Mouse (Mus musculus): ENCODE data around the gene Med4. TPM values are rescaled to one million over a fixed set of nuclear protein-coding genes. Genes with fewer than 3 reads are reported as not detected.

Med4 gene
- total and polyA plus RNA-seq, 2 experiments from 2014 or later = 17.4 to 36.1 TPM

DNA sequence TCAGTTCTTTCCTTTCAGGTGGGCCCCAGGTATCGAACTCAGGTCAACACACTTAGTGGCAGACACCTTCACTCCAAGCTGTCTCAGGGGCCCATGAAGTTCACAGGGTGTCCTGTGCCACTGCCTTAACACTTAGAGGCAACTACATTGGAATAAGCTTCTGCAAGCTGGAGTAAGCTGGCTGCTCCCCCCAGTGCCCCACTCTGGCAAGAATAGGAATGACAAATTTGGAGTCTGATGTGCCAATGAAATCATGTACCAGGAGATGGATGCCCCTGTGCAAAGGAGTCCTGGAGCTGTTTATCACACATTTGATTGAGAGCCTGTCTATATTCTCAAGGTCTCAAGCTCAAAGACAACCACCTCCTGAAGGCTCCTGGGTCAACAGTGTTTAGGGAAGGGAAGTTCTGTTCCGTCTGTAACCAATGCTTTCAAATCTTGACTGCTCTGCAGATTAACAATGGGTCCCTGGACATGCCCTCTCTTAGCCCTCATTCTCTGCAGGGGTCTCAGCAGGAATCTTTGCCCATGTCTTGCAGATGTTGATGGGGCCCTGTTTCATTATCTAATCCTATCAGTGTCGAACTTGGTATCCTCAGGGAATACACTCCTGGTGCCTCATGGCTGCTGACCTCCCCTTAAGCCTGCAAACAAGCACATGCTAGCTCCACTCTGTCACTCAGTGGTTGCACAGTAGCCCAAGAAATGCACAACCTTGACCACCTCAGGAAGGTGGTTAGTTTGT lies 25.3 kb upstream of the Med4 start:
- Histone ChIP-seq H3K4me3 (ENCODE audit: low read depth, low read length) (no peak overlapping the region), H3K27ac (ENCODE audit: low read depth) (no peak overlapping the region), H3K4me2 (ENCODE audit: low read depth, low read length) (no peak overlapping the region), H3K36me3 (replicated peaks; ENCODE audit: control insufficient read depth, insufficient read depth, low read length) (no peaks in the 10 kb centered on the region), H3K9ac (replicated peaks; ENCODE audit: low read depth, low read length) (no peak overlapping the region), H3K9me3 (replicated peaks; ENCODE audit: control insufficient read depth, low read length) (no peaks in the 10 kb centered on the region), H3K4me1 (ENCODE audit: control insufficient read depth, insufficient read depth) (no peaks in the 10 kb centered on the region), H3K27me3 (ENCODE audit: control insufficient read depth, insufficient read depth, low read length) (no peaks in the 10 kb centered on the region)
- 77% methylated on average over 3 of the region's 3 CpGs for WGBS
- 0 out of 2 replicates have a peak, but pooled peaks have one; percentile 4 for TF ChIP-seq CTCF (IDR thresholded peaks at IDR 0.05; ENCODE audit: low read depth)
- TF ChIP-seq EP300 (IDR thresholded peaks at IDR 0.05; ENCODE audit: low read depth) = no peak
- no peak for DNase-seq (ENCODE audit: low spot score)
- no peak for ATAC-seq (ENCODE audit: insufficient read depth, low read depth)

DNA sequence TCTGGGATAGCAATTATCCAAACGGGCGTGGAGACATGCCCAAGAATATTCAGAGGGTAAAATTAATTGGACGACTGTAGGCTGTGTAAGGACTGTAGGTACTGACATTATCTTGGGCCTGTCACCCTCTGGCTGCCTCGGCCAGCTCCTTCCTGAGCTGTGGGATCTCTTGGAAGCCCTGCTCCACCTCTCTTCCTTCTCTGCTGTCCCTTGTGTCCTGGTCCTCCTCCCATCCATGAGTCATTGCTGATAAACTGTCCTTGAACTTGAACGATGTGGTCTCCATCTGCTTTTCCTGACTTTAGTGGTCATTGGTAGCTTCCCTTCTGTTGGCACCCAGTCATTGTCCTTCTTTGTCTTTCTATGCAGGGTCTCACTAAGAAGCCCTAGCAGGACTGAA lies 23.2 kb upstream of the Med4 start:
- no peak overlapping the region for H3K4me3 ChIP-seq (ENCODE audit: low read depth, low read length)
- H3K27ac ChIP-seq (ENCODE audit: low read depth) = no peak overlapping the region
- DNase-seq (ENCODE audit: low spot score) (no peak), ATAC-seq (ENCODE audit: insufficient read depth, low read depth) (no peak; the same call in 1 of the 2 replicates)
- WGBS = 31% methylated on average over 5 of the region's 5 CpGs
- H3K4me2 ChIP-seq (ENCODE audit: low read depth, low read length) = no peak overlapping the region
- H3K27me3 ChIP-seq (ENCODE audit: control insufficient read depth, insufficient read depth, low read length) = no peaks in the 10 kb centered on the region
- H3K9ac ChIP-seq (replicated peaks; ENCODE audit: low read depth, low read length) = no peak overlapping the region
- no peaks in the 10 kb centered on the region for H3K36me3 ChIP-seq (replicated peaks; ENCODE audit: control insufficient read depth, insufficient read depth, low read length)
- no peaks in the 10 kb centered on the region for H3K4me1 ChIP-seq (ENCODE audit: control insufficient read depth, insufficient read depth)
- H3K9me3 ChIP-seq (replicated peaks; ENCODE audit: control insufficient read depth, low read length) = no peaks in the 10 kb centered on the region
- no peak for TF ChIP-seq CTCF (IDR thresholded peaks at IDR 0.05; ENCODE audit: low read depth)
- TF ChIP-seq EP300 (IDR thresholded peaks at IDR 0.05; ENCODE audit: low read depth) = no peak

DNA sequence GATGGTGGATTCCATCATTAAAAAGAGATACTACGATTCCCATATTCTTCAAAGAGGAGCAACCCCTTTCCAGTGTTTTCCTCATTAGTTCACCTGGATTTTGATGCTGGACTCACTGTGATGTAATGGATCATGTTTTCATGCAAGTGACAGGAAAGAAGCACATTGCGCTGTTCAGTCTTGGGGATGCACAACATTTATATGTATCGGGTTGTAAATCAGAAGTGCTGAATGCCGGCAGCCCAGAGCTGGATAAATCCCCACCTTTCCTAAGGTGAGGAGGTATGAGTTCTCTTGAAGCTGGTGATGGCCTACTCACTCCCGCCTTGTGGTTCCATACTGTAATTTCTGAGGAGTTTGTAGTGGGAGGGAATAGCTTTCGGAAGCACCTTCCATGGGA lies 16.5 kb upstream of the Med4 start:
- H3K4me3 ChIP-seq (ENCODE audit: low read depth, low read length) = no peak overlapping the region
- no peak overlapping the region for H3K27ac ChIP-seq (ENCODE audit: low read depth)
- no peak overlapping the region for H3K4me2 ChIP-seq (ENCODE audit: low read depth, low read length)
- 89% methylated on average over 6 of the region's 6 CpGs for WGBS
- ATAC-seq (ENCODE audit: insufficient read depth, low read depth) = no peak
- H3K27me3 ChIP-seq (ENCODE audit: control insufficient read depth, insufficient read depth, low read length) = no peaks in the 10 kb centered on the region
- no peaks in the 10 kb centered on the region for H3K4me1 ChIP-seq (ENCODE audit: control insufficient read depth, insufficient read depth)
- H3K9ac ChIP-seq (replicated peaks; ENCODE audit: low read depth, low read length) = no peak overlapping the region
- TF ChIP-seq EP300 (IDR thresholded peaks at IDR 0.05; ENCODE audit: low read depth) (no peak), CTCF (IDR thresholded peaks at IDR 0.05; ENCODE audit: low read depth) (no peak)
- H3K9me3 ChIP-seq (replicated peaks; ENCODE audit: control insufficient read depth, low read length) = no peaks in the 10 kb centered on the region
- no peaks in the 10 kb centered on the region for H3K36me3 ChIP-seq (replicated peaks; ENCODE audit: control insufficient read depth, insufficient read depth, low read length)
- DNase-seq (ENCODE audit: low spot score) = no peak

DNA sequence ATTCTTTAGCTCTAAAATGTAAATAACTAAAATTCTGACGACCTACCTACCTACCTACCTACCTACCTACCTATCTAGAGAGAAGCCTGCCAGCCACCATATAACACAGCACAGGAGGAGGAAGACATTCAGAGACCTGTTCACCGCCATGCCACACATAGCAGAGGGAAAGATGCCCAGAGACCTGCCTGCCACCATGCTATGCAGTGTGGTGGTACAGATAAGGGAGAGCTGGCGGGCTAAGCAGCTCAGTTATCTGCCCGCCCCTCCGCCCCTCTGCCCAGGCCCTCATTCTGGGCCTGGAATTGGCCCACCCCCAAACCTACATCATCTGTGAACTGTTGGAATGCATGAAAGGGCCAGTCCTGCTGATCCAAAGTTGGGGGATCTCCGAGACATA lies 15.7 kb upstream of the Med4 start:
- Histone ChIP-seq H3K4me3 (ENCODE audit: low read depth, low read length) (no peak overlapping the region), H3K9ac (replicated peaks; ENCODE audit: low read depth, low read length) (no peak overlapping the region), H3K36me3 (replicated peaks; ENCODE audit: control insufficient read depth, insufficient read depth, low read length) (no peaks in the 10 kb centered on the region), H3K27me3 (ENCODE audit: control insufficient read depth, insufficient read depth, low read length) (no peaks in the 10 kb centered on the region), H3K4me2 (ENCODE audit: low read depth, low read length) (no peak overlapping the region), H3K4me1 (ENCODE audit: control insufficient read depth, insufficient read depth) (no peaks in the 10 kb centered on the region), H3K27ac (ENCODE audit: low read depth) (no peak overlapping the region), H3K9me3 (replicated peaks; ENCODE audit: control insufficient read depth, low read length) (no peaks in the 10 kb centered on the region)
- TF ChIP-seq CTCF (IDR thresholded peaks at IDR 0.05; ENCODE audit: low read depth) = no peak
- TF ChIP-seq EP300 (IDR thresholded peaks at IDR 0.05; ENCODE audit: low read depth) = no peak
- no peak for DNase-seq (ENCODE audit: low spot score)
- ATAC-seq (ENCODE audit: insufficient read depth, low read depth) = peak; percentile 36; the same call in 1 of the 2 replicates
- whole genome bisulfite sequencing = 40% methylated on average over 6 of the region's 6 CpGs

DNA sequence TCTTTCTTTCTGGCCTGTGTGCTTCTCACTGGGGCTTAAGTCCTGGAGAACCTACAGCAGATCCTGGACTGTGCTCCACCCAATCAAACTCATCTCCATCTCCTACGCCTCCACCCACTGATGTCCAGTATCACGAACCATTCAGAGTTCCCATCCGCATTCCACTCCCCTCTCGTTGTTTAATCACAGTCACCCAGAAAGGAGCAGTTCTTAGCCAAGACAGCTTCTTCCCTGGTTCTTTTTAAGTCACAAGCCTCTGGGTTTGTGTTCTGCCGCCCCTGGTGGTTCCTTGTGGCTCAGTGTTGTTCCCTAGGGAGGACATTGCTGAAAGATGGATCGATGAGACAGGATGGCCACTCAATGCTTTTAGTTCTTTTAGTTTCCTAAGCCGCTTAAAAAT lies 14.1 kb upstream of the Med4 start:
- ATAC-seq (ENCODE audit: insufficient read depth, low read depth) = no peak
- WGBS = 61% methylated on average over 7 of the region's 7 CpGs
- Histone ChIP-seq H3K4me3 (ENCODE audit: low read depth, low read length) (no peak overlapping the region), H3K4me2 (ENCODE audit: low read depth, low read length) (no peak overlapping the region), H3K9ac (replicated peaks; ENCODE audit: low read depth, low read length) (no peak overlapping the region), H3K27ac (ENCODE audit: low read depth) (no peak overlapping the region), H3K27me3 (ENCODE audit: control insufficient read depth, insufficient read depth, low read length) (no peaks in the 10 kb centered on the region), H3K9me3 (replicated peaks; ENCODE audit: control insufficient read depth, low read length) (no peaks in the 10 kb centered on the region), H3K4me1 (ENCODE audit: control insufficient read depth, insufficient read depth) (no peaks in the 10 kb centered on the region), H3K36me3 (replicated peaks; ENCODE audit: control insufficient read depth, insufficient read depth, low read length) (no peaks in the 10 kb centered on the region)
- no peak for TF ChIP-seq EP300 (IDR thresholded peaks at IDR 0.05; ENCODE audit: low read depth)
- TF ChIP-seq CTCF (IDR thresholded peaks at IDR 0.05; ENCODE audit: low read depth) = no peak
- no peak for DNase-seq (ENCODE audit: low spot score)

DNA sequence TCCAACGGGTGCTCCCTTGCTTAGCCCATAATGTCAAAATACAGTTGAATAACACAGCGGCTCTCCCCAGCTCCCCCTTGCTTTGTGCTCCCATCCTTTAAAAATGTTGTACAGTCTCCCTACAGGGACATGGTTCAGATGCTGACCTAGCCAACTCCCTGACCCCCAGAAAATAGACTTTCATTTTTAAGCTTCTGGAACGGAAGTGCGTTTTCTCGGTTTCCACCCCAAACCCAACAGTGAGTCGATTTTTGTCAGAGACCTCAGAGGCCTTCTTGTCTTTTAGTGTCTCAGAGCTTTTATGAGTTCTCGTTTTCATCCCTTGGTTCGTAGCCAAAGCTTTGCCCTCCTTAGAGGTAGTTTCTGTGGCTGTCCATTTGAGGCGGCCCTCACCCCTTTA lies 8.5 kb upstream of the Med4 start:
- no peak for ATAC-seq (ENCODE audit: insufficient read depth, low read depth)
- Histone ChIP-seq H3K27me3 (ENCODE audit: control insufficient read depth, insufficient read depth, low read length) (no peaks in the 10 kb centered on the region), H3K4me1 (ENCODE audit: control insufficient read depth, insufficient read depth) (peaks cover 14% of the 10 kb centered on the region), H3K4me2 (ENCODE audit: low read depth, low read length) (no peak overlapping the region), H3K27ac (ENCODE audit: low read depth) (no peak overlapping the region), H3K9me3 (replicated peaks; ENCODE audit: control insufficient read depth, low read length) (no peaks in the 10 kb centered on the region), H3K9ac (replicated peaks; ENCODE audit: low read depth, low read length) (no peak overlapping the region), H3K36me3 (replicated peaks; ENCODE audit: control insufficient read depth, insufficient read depth, low read length) (no peaks in the 10 kb centered on the region), H3K4me3 (ENCODE audit: low read depth, low read length) (no peak overlapping the region)
- TF ChIP-seq CTCF (IDR thresholded peaks at IDR 0.05; ENCODE audit: low read depth) (no peak), EP300 (IDR thresholded peaks at IDR 0.05; ENCODE audit: low read depth) (no peak)
- no peak for DNase-seq (ENCODE audit: low spot score)
- 81% methylated on average over 9 of the region's 9 CpGs for WGBS
